Mouse (Mus musculus): Measurements from ENCODE around the gene Sumo1.
"Not testable (repeated sequence)": the region's sequence is repeated elsewhere in the genome, so short reads cannot be mapped to it uniquely, and the experiment has no call there.

Gene Sumo1

GRCm38 (mm10) chr1:59670641-59671168, at the start of gene Sumo1:
Sumo1 (minus strand) TSS chr1:59670834.
- peak; percentile 88 for DNase-seq (ENCODE audit: extremely low read depth, insufficient read length, low spot score)

DNA sequence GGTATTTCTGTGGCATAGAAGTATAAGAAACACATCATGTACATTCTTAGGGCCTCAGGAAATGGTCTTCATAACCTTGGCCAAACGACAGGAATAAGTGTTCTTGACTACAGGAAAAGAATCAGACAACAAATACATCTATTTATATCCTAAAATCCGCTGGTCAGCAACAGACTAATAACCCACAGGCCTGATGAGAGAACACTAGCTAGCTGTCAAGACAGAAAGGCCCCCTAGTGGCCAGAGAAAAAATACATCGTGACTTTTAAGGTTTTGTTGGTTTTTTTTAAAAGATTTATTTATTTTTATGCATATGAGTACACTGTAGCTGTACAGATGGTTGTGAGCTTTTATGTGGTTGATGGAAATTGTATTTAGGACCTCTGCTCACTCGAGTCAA, 49.3 kb upstream of the Sumo1 start:
- DNase-seq (ENCODE audit: extremely low read depth, insufficient read length, low spot score), result peak; percentile 15

DNA sequence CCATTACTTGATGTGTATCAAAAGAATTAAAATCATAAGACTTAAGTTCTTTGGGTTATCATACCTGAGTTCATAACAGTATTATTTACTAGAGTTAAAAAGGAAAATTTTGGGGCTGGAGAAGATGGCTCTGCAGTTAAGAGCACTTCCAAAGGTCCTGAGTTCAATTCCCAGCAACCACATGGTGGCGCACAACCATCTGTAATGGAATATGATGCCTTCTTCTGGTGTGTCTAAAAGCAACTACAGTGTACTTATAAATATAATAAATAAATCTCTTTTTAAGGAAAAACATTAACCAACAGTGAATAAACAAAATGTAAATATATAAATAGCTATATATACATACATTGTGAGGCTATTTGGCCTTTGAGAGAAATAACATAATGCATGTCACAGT, 31.1 kb upstream of the Sumo1 start:
- DNase-seq (ENCODE audit: extremely low read depth, insufficient read length, low spot score), result no peak

- DNase-seq (ENCODE audit: extremely low read depth, insufficient read length, low spot score), result no peak
Measured at GRCm38 (mm10) chr1:59698207-59698606, 27.6 kb upstream of the Sumo1 start.

DNA sequence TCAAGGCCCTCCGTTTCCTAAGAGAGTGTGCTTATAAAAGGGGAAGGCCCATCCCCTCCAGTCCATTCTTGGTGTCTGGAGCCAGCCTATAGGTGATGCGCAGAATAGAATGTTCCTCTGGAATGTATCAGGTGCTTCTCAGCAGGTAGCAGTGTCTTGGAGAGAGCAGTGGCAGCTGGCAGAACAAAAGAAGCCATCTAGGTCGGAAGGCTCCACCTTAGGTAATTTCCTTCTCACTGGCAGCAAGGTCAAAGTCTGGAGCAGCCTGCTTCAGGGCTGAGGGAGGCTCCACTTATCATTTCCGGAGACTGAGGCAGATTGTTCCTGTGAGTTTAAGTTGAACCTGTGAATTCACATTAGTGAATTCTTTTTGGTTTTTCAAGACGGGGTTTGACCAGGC, 27.1 kb upstream of the Sumo1 start:
- DNase-seq (ENCODE audit: extremely low read depth, insufficient read length, low spot score), result no peak

DNA sequence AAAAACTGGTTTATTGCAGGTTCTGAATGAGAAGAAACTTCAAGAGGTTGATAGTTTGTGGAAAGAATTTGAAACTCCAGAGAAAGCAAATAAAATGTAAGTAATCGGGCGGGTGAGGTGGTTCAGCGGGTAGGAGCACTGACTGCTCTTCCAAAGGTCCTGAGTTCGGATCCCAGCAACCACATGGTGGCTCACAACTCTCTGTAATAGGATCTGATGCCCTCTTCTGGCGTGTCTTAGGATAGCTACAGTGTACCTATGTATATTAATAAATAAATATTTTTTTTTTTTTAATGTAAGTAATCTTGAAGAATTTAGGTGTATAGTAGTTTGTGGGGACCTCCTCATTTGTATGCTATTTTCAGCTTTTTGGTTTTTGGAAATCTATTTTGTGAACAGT, 19.8 kb upstream of the Sumo1 start:
- DNase-seq (ENCODE audit: extremely low read depth, insufficient read length, low spot score), result peak; percentile 11

- DNase-seq (ENCODE audit: extremely low read depth, insufficient read length, low spot score), result peak; percentile 27
Measured at GRCm38 (mm10) chr1:59687493-59687892, 16.9 kb upstream of the Sumo1 start.

- DNase-seq (ENCODE audit: extremely low read depth, insufficient read length, low spot score), result peak; percentile 93
Measured at GRCm38 (mm10) chr1:59684819-59685755, 14.5 kb upstream of the Sumo1 start, which contains the start of gene Nop58. Nop58 (plus strand) TSS chr1:59684971.

- DNase-seq (ENCODE audit: extremely low read depth, insufficient read length, low spot score), result no peak
Measured at GRCm38 (mm10) chr1:59683926-59684818, 13.5 kb upstream of the Sumo1 start.

DNA sequence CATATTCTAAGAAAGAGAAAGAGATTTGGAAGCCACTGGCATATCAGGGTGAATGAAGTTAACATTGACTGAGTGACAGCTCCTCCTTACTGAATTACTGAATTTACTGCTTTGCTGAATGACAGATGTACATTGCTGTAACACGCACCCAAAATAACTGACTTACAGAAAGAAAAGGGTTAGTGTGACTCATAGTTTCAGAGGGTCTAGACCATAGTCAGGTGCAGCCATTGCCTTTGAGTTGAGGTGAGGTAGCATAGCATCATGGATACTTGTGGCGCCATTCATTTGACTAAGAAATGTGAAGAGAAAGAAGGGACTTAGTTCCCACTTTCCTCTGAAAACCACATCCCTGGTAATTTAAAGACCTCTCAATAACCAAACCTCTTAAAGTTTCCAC, 3.0 kb upstream of the Sumo1 start:
- DNase-seq (ENCODE audit: extremely low read depth, insufficient read length, low spot score), result no peak

GRCm38 (mm10) chr1:59669962-59670630, 538 bp downstream of the Sumo1 start:
- DNase-seq (ENCODE audit: extremely low read depth, insufficient read length, low spot score), result peak; percentile 60

DNA sequence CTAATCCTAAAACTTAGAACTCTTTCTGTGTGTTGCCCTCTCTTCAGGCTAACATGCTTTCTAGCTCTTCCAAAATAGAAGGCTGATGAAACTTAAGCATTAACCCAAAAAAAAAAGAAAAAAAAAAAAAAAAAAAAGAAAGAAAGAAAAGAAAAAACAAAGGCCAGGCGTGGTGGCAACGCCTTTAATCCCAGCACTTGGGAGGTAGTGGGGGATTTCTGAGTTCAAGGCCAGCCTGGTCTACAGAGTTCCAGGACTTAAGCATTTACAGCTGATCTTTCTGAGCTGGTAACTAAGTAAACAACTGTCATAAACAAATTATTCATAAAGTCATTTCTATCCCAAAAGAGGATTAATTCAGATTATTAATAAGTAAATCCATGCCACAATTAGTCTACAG, 1.8 kb downstream of the Sumo1 start:
- no peak for DNase-seq (ENCODE audit: extremely low read depth, insufficient read length, low spot score)

DNA sequence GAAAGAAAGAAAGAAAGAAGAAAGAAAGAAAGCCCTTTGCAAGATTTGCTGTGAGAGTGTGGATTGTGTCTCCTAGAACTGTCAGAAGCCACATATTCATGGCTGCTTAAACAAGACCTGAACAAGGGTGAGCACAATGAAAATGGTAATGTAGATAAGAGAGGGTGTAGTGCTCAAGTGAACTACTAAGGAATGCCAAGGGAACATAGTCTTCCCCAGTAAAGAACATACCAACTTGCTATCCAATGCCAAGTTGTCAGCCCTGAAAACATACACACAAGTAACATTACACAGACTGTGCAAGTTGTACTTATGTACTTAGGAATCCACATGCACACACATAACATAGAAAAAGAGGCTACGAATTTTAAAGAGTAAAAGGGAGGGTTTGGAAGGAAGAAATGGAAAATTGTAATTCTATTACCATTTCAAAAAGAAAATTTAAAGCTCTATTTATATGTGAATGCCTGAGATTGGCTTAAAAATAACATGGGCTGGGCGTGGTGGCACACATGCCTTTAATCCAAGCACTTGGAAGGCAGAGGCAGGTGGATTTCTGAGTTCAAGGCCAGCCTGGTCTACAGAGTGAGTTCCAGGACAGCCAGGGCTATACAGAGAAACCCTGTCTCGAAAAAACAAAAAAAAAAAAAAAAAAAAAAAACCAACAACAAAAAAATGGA, 7.0 kb downstream of the Sumo1 start:
- DNase-seq (ENCODE audit: extremely low read depth, insufficient read length, low spot score), result no peak

GRCm38 (mm10) chr1:59656244-59657171, 14.1 kb downstream of the Sumo1 start:
- DNase-seq (ENCODE audit: extremely low read depth, insufficient read length, low spot score), result no peak

- no peak for DNase-seq (ENCODE audit: extremely low read depth, insufficient read length, low spot score)
Measured at GRCm38 (mm10) chr1:59653243-59653911, 17.3 kb downstream of the Sumo1 start.

DNA sequence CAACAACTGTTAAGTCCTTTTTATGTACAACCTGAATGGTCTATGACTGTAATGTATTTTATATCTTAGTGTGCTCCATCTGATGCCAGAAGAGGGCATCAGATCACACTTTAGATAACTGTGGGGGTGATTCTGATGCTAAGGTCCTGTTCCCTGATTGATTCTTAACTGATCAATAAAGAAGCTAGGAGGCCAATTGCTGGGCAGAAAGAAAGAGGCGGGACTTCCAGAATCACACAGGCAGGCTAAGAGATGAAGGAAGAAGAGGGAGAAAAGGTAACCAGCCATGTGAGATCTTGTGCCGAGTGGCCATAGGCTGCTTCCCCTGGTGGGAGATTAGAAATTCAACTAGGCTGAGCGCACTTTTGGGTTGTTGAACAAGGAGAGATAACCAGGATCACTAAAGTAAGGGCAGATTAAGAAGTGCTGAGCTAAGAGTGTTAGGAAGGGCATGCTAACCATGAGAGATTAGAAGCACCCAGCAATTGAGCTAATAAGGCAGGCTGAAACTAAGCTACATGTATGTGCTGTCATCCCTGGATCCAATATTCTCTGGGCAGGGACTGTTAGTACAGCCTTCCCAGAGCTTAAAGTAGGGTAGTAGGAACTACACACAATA, 19.3 kb downstream of the Sumo1 start:
- no peak for DNase-seq (ENCODE audit: extremely low read depth, insufficient read length, low spot score)

DNA sequence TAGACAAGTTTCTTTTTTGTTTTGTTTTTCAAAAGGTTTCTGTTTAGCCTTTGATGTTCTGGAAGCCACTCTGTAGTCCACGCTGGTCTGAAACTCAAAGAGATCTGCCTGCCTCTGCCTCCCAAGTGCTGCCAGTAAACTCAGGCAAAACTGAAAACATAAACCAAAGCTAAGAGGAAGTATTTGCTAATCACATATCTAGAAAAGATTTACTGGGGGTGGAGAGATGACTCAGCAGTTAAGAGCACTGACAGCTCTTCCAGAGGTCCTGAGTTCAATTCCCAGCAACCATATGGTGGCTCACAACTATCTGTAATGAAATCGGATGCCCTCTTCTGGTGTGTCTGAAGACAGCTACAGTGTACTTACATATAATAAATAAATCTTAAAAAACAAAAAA, 24.1 kb downstream of the Sumo1 start:
- not testable (repeated sequence) for DNase-seq (ENCODE audit: extremely low read depth, insufficient read length, low spot score)

GRCm38 (mm10) chr1:59642488-59642887, 28.1 kb downstream of the Sumo1 start:
- no peak for DNase-seq (ENCODE audit: extremely low read depth, insufficient read length, low spot score)
